Mouse (Mus musculus) mature B cell (primary cell): ENCODE data around the gene Cemip.

Experiments
- in situ Hi-C: fragments of 300-500 bp; cut with MboI; formaldehyde crosslinking; loops from 2 replicates; pipeline ENCODE4 v1.14.3; 2019

The Cemip gene

GRCm38 (mm10) chr7:84096501-84096900 is 10.2 kb upstream of the Cemip start:
- in situ Hi-C loops: no loop called here

DNA sequence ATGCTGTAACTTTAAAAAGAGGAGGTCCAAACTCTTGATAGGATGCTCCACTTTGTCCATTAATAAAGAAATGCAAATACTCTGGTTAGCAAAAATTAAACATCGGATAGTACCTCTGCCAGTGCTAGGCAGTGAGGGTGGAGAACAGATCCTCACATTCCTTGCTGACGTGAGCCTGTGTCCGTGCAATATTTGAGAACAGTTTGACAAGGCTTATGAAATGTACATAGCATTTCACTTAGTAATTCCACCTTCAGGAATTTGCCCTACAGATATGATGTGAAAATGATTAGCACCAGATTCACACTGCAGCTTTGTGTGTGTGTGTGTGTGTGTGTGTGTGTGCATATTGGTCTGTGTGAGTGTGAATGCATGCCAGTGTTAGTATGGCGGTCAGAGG is 4.5 kb upstream of the Cemip start:
- in situ Hi-C loops: no loop called here

DNA sequence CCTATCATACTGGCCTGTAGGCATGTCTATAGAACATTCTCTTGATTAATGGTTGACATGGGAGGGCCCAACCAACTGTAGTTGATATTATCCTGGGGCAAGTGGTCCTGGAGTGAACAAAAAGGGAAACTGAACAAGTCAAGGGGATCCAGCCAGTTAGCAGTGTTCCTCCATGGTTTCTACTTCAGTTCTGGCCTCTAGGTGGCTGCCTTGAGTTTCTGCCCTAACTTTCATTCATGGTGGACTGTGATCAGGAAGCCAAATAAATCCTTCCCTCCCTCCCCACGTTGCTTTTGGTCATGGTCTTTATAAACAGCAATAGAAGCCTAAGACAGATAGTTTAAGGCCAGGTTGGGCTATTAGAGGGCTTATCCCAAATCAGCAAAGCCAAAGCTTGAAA is 3.5 kb upstream of the Cemip start:
- in situ Hi-C loops: no loop called here

- in situ Hi-C loops: no loop called here
Observed at GRCm38 (mm10) chr7:84088971-84089370, 2.7 kb upstream of the Cemip start.

GRCm38 (mm10) chr7:84088191-84088590 is 1.9 kb upstream of the Cemip start:
- in situ Hi-C loops: no loop called here

DNA sequence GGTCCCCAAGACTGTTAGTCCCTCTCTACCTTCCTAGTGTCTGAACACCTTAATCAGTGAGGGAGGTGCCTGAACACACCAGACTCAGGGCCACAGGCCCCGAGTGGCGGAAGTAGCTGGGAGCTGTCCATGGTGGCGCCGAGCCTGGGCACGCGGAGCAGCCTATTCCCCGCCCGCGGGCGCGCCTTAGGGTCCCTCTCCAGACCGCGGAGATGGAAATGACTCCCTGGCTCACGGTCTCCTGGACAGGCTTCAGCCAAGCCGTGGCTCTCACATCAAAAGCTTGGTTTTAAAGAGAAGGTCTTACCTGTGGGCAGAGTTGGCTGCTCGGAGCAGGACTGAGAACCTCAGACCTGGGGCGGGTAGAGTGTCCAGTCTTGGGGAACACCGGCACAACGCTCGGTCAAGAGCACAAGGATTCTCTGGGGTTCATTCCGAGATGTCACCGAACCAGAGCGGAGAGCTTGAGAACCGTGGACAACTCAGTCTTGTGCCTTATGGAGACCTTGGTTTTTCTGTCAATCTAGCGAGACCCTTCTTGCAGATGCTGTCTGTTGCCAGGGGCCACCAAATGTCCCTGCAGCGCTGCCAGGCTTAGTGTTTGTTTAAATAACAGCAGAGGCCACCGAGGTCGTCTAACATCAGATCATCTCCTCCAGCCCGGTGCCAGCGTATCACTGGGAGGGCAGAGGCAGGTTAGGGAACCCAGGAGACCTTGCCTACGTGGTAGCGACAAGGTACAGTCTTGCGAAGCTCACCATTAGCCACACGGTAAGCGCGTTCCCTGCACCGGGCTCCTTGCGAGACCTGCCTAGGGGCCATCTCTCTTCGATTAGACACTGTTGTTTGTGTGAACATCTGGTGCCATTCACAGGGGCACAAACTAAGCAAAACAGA is 1.0 kb downstream of the Cemip start:
- in situ Hi-C loops: no loop called here

DNA sequence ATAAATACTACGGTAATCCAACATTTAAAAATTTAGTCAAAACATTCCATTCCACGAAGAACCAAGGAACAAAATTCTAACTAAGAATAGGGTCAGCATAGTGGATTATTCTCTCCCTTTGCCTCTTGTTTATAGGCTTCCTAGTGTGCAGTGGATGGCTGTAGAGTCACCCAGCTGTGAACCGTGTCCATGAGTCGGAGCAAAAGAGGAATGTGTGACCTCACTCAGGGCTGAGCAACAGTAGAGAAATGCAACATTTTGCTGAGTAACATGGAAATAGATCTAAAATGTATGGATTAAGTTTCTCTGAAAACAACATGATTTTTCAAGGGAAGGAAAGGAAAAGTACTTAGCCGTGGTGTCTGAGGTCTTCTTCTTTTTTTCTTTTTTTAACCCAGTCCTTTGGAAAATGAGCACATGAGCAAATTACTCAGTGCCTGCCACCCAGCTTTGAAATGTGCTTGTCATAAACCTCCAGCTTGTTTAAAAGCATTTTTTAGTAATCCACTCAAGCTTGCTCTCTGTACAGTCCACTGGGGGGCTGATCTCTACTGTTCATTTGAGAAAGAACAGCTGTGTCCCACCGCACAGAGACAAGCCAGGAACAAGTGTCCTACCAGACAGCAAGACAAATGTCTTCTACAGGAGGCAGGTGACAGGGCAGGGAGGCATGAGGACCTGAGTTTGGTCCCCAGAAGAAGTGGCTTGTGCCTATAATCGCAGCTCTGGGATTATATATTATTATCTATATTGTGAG is 8.9 kb downstream of the Cemip start:
- in situ Hi-C loops: no loop called here

GRCm38 (mm10) chr7:84074266-84074665 is 12.0 kb downstream of the Cemip start:
- in situ Hi-C loops: no loop called here

- in situ Hi-C loops: no loop called here
Observed at GRCm38 (mm10) chr7:84073856-84074255, 12.4 kb downstream of the Cemip start.

DNA sequence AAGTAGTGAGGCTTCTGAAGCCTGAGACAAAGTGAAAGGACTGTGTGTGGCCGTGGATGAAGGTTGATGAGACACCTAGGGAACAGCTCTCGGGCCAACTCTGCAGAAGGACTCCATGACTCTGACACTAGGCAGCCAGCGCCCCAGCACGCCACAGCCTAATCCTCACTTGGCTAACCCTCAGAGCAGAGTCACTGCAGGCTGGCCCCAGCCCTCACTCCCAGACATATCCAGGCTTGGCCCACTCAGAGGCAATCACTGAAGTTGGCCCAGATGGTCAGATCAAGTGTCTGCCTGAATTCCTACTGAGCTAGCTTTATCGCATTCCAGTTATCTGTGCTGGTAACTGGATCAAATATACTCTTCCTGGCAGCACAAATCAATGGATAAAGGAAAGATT is 17.4 kb downstream of the Cemip start:
- in situ Hi-C loops: no loop called here

DNA sequence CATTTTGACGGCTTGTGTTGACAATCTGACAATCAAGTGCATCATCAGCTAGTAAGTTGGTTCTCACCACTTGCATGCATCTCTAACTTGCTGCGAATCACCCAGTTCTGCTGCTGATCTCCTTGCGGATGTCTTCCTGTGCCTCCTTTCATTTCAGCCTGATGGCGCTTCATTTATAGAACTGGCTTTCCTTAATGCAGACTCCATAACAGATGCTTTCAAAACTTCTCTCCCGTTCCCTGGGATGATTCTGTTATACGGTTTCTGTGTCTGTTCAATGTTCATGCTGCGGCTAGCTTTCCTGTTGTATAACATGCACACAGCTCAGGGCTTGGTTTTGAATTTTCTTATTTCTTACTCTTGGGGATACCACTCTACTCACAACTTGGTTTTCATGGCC is 26.5 kb downstream of the Cemip start:
- in situ Hi-C loops: no loop called here

DNA sequence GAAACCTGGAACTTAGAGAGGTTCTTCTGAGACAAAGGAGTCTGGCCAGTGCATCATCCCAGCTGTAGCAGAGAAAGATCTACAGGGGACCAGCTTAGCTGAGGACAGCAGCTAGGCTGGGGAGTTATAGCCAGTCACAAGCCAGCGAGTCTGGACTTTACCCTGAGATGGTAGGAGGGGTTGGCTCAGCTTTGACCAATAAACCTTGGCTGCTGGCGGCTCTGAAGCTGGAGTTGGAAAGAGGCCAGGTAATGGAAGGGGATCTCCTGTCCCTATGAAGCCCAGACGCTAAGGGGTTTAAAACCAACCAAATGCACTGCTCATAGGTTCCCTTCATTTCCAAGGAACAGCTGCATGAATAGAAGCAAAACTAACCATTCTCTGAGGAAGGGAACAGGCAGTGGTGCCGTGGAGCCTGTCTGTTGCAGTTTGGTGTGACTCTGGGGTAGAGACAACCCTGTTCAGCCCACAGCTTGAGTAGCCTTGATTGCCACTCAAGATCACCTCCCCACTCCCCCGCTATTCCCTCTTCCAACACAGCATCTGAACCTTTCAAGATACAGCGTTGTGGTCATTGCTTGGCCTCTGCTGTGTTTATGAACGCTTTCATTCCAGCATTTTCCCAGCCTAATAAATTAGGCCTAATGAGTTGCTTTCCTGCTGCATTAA is 30.2 kb downstream of the Cemip start:
- in situ Hi-C loops: no loop called here

GRCm38 (mm10) chr7:84053856-84054255 is 32.4 kb downstream of the Cemip start:
- in situ Hi-C loops: no loop called here

DNA sequence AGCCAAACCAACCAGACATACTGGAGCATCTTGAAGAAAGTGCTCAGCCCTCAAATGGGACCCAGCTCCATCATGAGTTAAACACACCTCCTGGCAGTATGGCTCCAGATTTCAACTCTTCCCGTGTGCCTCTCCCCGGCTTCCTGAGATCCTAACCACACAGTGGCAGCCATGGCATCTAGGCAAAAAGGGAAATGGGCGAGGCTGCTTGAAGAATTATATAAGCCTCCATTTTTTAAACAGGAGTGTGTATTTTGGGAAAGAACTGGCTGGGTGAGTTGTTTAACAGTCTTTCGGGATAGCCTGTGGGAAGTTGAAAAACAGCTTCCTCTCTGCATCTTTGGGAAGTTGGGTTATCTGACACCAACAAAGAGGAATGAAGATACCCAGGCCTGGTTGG is 34.9 kb downstream of the Cemip start:
- in situ Hi-C loops: no loop called here

DNA sequence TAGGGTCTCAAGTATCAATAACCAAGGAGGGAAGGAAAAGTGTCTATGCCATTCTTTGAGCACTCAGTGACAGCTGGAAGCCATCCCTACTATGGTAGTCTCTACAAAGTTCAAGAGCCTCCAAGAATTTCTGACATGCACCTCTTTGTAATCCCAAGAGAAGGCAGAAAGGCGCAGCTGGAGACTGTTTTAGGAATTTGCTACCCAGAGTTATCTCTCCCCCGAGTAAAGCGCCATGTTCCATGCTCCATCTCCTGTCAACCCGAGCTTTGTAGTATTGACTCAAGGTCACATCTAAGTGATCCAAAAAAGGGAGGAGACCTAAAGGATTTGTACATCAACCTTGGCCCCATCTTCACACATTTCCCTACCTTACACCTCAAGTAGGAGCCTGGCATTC is 40.8 kb downstream of the Cemip start:
- in situ Hi-C loops: no loop called here

DNA sequence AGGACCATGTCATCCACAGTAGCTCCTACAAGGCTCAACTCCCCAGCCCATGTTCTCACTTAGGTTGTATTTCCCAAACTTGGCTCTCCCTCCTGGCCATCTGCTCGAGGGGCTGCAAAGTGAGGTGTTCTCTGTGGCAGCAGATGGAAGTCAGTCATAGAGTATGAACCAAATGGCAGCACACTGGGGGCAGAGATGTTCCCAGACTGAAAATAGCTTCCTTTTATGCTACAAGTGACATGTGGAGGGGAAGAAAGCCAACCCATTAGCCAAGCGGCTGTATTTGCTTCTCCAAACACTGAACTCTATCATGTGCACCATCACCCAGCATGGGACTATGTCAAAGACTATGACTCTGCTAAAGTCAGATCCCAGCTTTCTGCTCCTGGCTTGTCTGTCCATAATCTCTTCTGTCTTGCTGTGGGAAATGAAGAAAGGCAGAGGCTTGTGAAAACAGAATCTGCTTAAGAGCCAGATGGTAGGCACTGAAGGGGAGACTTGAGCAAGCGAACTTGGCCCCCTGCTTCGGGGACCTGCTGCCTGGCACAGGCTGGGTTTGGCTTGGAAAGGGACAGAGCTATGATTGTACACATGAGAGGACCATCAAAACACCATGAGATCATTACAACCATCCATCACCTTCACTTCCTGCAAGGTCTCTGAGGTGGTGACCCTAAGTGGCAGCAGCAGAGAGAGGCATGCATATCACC is 41.6 kb downstream of the Cemip start:
- in situ Hi-C loops: no loop called here

GRCm38 (mm10) chr7:84042726-84043125 is 43.6 kb downstream of the Cemip start:
- in situ Hi-C loops: no loop called here

- in situ Hi-C loops: no loop called here
Observed at GRCm38 (mm10) chr7:84039856-84040522, 46.3 kb downstream of the Cemip start.

- in situ Hi-C loops: no loop called here
Observed at GRCm38 (mm10) chr7:84038642-84039041, 47.7 kb downstream of the Cemip start.

DNA sequence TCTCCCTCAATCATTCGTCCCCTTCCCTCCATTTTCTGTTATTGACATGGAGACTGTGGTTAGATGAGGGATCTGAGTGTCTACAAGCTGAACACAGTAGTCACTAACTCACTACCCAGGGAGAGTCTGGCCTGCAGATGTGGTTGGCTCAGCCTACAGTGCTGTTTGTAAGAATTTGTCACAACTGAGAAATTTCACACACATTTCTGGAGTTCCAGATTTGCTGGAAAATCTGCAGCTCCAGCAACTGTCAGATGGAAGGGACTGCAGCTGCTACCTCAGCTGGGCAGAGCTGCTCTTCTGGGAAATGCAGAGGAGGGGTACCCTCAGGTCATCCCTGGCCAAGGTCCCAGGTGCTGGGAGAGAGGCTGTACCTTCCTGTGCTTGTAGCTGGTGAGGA is 53.5 kb downstream of the Cemip start:
- in situ Hi-C loops: no loop called here

DNA sequence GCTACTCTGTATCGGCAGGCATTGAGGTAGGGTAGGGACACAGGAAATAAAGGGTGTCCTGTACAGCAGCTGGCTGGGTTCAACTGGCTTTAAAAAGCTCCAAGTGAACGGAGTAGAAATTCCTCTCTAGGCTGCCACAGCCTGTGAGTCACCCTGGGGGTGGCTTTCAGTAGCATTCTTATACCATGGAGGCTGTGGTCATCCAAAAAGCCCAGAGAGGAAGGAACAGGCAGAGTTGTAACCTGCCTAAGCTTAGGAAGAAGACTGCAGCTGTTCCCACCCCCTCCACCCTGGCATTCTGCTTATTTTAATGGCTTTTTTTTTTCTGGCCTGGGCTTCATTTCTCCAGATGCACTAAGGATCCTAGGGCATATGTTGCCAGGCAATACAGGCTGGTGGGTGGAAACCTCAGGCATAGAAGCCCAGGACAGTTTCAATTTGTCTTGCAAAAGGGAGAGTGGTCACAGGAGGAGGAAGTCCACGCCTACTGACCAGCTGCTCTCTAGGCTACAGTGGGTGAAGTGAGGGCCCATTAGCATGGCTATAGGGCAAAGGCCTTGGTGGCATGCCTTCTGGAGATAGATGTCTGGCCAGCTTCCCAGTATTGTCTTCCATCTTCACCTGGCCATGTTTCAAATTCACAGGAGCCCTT is 57.1 kb downstream of the Cemip start:
- in situ Hi-C loops: no loop called here
